Mouse (Mus musculus): ENCODE measurements around the gene Hcst. TPM values are rescaled to one million over a fixed set of nuclear protein-coding genes. Genes with fewer than 3 reads are reported as not detected.

The Hcst gene
- polyA plus RNA-seq, 1 experiment from 2014 or later, result 0.58 TPM

DNA sequence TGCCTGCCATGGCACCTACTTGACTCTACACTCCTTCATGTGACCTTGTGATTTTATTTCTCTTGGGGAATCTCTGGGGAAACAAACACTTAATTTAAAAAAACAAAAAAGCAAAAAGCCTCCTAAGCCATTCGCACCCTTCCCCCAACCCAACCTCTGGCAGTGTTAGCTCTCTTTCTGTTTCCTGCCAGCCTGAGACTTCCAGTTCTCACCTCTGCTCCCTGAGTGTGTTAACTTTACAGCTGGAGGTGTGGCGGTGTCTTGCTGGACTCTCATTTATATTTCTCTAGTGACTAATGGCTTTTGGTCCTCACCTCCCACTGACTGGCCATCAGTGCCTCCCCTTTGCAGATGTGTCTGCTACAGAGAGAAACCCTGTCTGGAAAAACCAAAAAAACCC is 9.9 kb downstream of the Hcst start:
- no peak overlapping the region for H3K4me2 ChIP-seq (ENCODE audit: low read length)
- ATAC-seq (ENCODE audit: low FRiP score, low TSS enrichment) (no peak), DNase-seq (no peak)
- no peaks in the 10 kb centered on the region for H3K36me3 ChIP-seq (ENCODE audit: control insufficient read depth, insufficient read depth, low read length)
- H3K4me1 ChIP-seq (ENCODE audit: control insufficient read depth, insufficient read depth, low read length), result no peaks in the 10 kb centered on the region
- no peak overlapping the region for H3K4me3 ChIP-seq (replicated peaks; ENCODE audit: low read depth, low read length)
- 90% methylated on average over 2 of the region's 2 CpGs for WGBS
- H3K9me3 ChIP-seq (ENCODE audit: control insufficient read depth, low read length), result no peaks in the 10 kb centered on the region
- H3K27me3 ChIP-seq (ENCODE audit: control insufficient read depth, insufficient read depth, low read length), result no peaks in the 10 kb centered on the region
- no peak overlapping the region for H3K9ac ChIP-seq (replicated peaks; ENCODE audit: low read length)
- no peak overlapping the region for H3K27ac ChIP-seq (replicated peaks; ENCODE audit: low read depth, low read length)

DNA sequence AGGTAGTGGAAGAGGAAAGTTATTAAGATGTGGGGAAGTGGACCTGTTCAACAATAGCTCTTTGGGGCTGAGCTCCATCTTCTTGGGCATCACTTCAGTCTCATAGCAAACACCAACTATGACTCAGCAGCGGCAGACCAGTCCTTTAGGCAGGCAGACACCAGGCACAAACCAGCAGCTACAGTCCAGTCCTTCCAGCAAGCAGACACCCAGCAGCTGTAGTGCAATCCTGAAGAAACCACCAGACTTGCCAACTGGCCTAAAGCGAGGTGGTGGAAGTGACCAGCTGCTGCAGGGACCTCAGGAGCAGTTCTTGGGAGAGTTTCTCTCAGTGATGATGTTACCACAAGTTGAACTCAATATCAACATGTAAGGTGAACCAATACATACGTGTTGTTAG is 11.0 kb downstream of the Hcst start:
- no peaks in the 10 kb centered on the region for H3K27me3 ChIP-seq (ENCODE audit: control insufficient read depth, insufficient read depth, low read length)
- no peaks in the 10 kb centered on the region for H3K9me3 ChIP-seq (ENCODE audit: control insufficient read depth, low read length)
- H3K4me1 ChIP-seq (ENCODE audit: control insufficient read depth, insufficient read depth, low read length), result no peaks in the 10 kb centered on the region
- no peaks in the 10 kb centered on the region for H3K36me3 ChIP-seq (ENCODE audit: control insufficient read depth, insufficient read depth, low read length)
- DNase-seq, result no peak
- no peak overlapping the region for H3K9ac ChIP-seq (replicated peaks; ENCODE audit: low read length)
- no peak overlapping the region for H3K4me2 ChIP-seq (ENCODE audit: low read length)
- no peak overlapping the region for H3K4me3 ChIP-seq (replicated peaks; ENCODE audit: low read depth, low read length)
- no peak for ATAC-seq (ENCODE audit: low FRiP score, low TSS enrichment)
- 86% methylated on average over 3 of the region's 3 CpGs for WGBS
- no peak overlapping the region for H3K27ac ChIP-seq (replicated peaks; ENCODE audit: low read depth, low read length)

DNA sequence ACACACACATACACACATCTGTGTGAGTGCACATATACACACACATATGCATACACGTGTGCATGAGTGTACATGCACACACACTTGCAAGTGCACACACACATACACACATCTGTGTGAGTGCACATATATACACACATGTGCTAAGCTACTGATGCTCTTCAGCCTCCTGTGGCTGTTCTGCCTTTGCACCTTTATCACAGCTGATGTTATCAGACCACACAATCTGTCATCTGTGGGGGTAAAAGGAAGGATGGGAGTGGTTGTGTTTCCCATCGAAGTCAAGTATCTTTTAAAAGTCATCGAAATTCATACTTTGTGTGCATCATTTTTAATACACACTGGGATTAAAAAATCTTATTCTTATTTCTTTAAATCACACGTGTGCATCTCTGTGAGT is 17.3 kb downstream of the Hcst start:
- no peak overlapping the region for H3K4me3 ChIP-seq (replicated peaks; ENCODE audit: low read depth, low read length)
- H3K36me3 ChIP-seq (ENCODE audit: control insufficient read depth, insufficient read depth, low read length), result no peaks in the 10 kb centered on the region
- H3K9ac ChIP-seq (replicated peaks; ENCODE audit: low read length), result no peak overlapping the region
- DNase-seq, result no peak
- H3K9me3 ChIP-seq (ENCODE audit: control insufficient read depth, low read length), result no peaks in the 10 kb centered on the region
- 0 out of 2 replicates have a peak, but pooled peaks cover 3% of the 10 kb centered on the region for H3K4me1 ChIP-seq (ENCODE audit: control insufficient read depth, insufficient read depth, low read length)
- no peak overlapping the region for H3K27ac ChIP-seq (replicated peaks; ENCODE audit: low read depth, low read length)
- no peak overlapping the region for H3K4me2 ChIP-seq (ENCODE audit: low read length)
- 69% methylated on average over 4 of the region's 4 CpGs for WGBS
- ATAC-seq (ENCODE audit: low FRiP score, low TSS enrichment), result no peak
- H3K27me3 ChIP-seq (ENCODE audit: control insufficient read depth, insufficient read depth, low read length), result no peaks in the 10 kb centered on the region

DNA sequence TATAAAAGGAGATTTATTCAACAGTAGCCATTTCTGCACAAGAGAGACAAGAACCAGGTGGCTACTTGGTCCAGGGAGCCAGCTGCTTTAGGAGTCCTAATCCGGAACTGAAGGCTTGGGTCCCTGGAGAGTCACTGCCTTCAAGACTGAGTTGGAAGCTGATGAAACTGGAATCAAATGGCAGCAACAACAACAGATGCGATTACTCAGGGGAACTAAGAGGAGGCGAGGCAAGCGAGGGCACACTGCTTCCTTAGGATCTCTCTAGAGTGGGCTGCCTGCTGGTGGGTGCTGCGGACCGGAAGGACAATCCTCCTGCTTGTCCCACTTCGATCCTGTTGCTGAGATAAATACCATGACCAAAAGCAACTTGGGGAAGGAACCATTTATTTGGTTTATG is 20.0 kb downstream of the Hcst start:
- no peaks in the 10 kb centered on the region for H3K36me3 ChIP-seq (ENCODE audit: control insufficient read depth, insufficient read depth, low read length)
- ATAC-seq (ENCODE audit: low FRiP score, low TSS enrichment), result no peak
- DNase-seq, result peak; percentile 32
- H3K9me3 ChIP-seq (ENCODE audit: control insufficient read depth, low read length), result no peaks in the 10 kb centered on the region
- H3K27me3 ChIP-seq (ENCODE audit: control insufficient read depth, insufficient read depth, low read length), result no peaks in the 10 kb centered on the region
- H3K4me3 ChIP-seq (replicated peaks; ENCODE audit: low read depth, low read length), result no peak overlapping the region
- H3K4me1 ChIP-seq (ENCODE audit: control insufficient read depth, insufficient read depth, low read length), result 0 out of 2 replicates have a peak, but pooled peaks cover 3% of the 10 kb centered on the region
- H3K4me2 ChIP-seq (ENCODE audit: low read length), result no peak overlapping the region
- no peak overlapping the region for H3K27ac ChIP-seq (replicated peaks; ENCODE audit: low read depth, low read length)
- no peak overlapping the region for H3K9ac ChIP-seq (replicated peaks; ENCODE audit: low read length)
- WGBS, result 49% methylated on average over 7 of the region's 7 CpGs

DNA sequence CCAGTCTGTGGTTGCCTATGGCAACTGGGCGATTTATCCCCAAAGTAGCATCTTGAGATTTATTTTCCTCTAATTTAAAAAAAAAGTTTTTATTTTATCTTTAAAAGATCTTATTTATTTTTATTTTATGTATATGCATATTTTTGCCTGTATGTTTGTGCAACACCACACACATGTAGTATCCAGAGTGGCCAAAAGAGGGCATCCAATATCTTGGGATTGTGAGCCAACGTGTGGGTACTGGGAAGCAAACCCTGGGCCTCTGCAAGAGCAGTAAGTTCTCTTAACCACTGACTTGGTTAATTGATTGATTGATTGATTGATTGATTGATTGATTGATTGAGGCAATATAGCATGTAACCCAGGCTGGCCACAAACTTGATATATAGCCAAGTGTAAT is 24.8 kb downstream of the Hcst start:
- WGBS, result 47% methylated on average over 2 of the region's 2 CpGs
- Histone ChIP-seq H3K27me3 (ENCODE audit: control insufficient read depth, insufficient read depth, low read length) (no peaks in the 10 kb centered on the region), H3K9ac (replicated peaks; ENCODE audit: low read length) (no peak overlapping the region; the same call in 1 of the 2 replicates), H3K27ac (replicated peaks; ENCODE audit: low read depth, low read length) (no peak overlapping the region), H3K4me3 (replicated peaks; ENCODE audit: low read depth, low read length) (no peak overlapping the region), H3K4me1 (ENCODE audit: control insufficient read depth, insufficient read depth, low read length) (0 out of 2 replicates have a peak, but pooled peaks cover 3% of the 10 kb centered on the region), H3K9me3 (ENCODE audit: control insufficient read depth, low read length) (no peaks in the 10 kb centered on the region), H3K4me2 (ENCODE audit: low read length) (no peak overlapping the region), H3K36me3 (ENCODE audit: control insufficient read depth, insufficient read depth, low read length) (no peaks in the 10 kb centered on the region)
- ATAC-seq (ENCODE audit: low FRiP score, low TSS enrichment) (no peak), DNase-seq (peak; percentile 15)

DNA sequence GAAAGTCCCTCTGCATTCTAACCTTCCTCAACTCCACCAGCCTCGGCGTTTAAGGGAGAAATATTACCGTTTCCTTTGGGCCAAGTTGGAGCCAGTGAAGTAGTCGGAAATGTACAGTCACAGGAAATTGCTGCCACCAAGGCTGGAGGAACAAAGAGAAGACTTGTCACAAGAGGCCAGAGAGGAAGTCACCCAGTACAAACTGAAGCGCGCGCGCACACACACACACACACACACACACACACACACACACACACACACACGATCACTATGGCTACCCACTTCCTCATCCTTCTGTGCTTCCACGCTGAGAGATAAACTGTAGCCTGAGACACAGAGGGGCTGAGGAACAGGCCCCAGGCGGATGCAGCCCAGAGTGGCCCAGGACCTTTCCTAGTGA is 25.3 kb downstream of the Hcst start:
- no peaks in the 10 kb centered on the region for H3K4me1 ChIP-seq (ENCODE audit: control insufficient read depth, insufficient read depth, low read length)
- no peak overlapping the region for H3K4me3 ChIP-seq (replicated peaks; ENCODE audit: low read depth, low read length)
- no peak overlapping the region for H3K27ac ChIP-seq (replicated peaks; ENCODE audit: low read depth, low read length)
- 66% methylated on average over 11 of the region's 11 CpGs for WGBS
- no peaks in the 10 kb centered on the region for H3K9me3 ChIP-seq (ENCODE audit: control insufficient read depth, low read length)
- DNase-seq, result no peak
- H3K27me3 ChIP-seq (ENCODE audit: control insufficient read depth, insufficient read depth, low read length), result no peaks in the 10 kb centered on the region
- H3K4me2 ChIP-seq (ENCODE audit: low read length), result no peak overlapping the region
- H3K36me3 ChIP-seq (ENCODE audit: control insufficient read depth, insufficient read depth, low read length), result no peaks in the 10 kb centered on the region
- no peak for ATAC-seq (ENCODE audit: low FRiP score, low TSS enrichment)
- no peak overlapping the region; the same call in 1 of the 2 replicates for H3K9ac ChIP-seq (replicated peaks; ENCODE audit: low read length)

DNA sequence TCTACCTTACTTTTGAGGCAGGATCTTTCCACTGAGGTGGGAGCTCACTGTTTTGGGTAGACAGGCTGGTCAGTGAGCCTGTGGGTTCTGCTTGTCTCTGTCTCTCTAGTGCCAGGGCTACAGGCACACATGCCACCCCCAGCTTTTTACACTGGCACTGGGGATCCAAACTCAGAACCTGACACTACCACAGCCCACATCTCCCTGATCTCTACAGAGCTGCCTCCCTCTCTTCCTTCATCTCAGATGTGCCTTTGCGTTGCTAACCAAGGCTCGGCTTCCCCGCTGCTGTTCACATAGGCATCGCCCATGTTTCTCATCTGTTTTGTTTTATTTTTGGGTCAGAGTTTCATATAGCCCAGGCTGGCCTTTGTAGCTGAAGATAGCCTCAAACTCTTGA is 26.0 kb downstream of the Hcst start:
- H3K9ac ChIP-seq (replicated peaks; ENCODE audit: low read length), result no peak overlapping the region
- WGBS, result 90% methylated on average over 4 of the region's 4 CpGs
- no peaks in the 10 kb centered on the region for H3K9me3 ChIP-seq (ENCODE audit: control insufficient read depth, low read length)
- no peak overlapping the region for H3K27ac ChIP-seq (replicated peaks; ENCODE audit: low read depth, low read length)
- no peaks in the 10 kb centered on the region for H3K27me3 ChIP-seq (ENCODE audit: control insufficient read depth, insufficient read depth, low read length)
- DNase-seq, result no peak
- no peaks in the 10 kb centered on the region for H3K36me3 ChIP-seq (ENCODE audit: control insufficient read depth, insufficient read depth, low read length)
- H3K4me3 ChIP-seq (replicated peaks; ENCODE audit: low read depth, low read length), result no peak overlapping the region
- no peaks in the 10 kb centered on the region for H3K4me1 ChIP-seq (ENCODE audit: control insufficient read depth, insufficient read depth, low read length)
- ATAC-seq (ENCODE audit: low FRiP score, low TSS enrichment), result no peak
- H3K4me2 ChIP-seq (ENCODE audit: low read length), result no peak overlapping the region

DNA sequence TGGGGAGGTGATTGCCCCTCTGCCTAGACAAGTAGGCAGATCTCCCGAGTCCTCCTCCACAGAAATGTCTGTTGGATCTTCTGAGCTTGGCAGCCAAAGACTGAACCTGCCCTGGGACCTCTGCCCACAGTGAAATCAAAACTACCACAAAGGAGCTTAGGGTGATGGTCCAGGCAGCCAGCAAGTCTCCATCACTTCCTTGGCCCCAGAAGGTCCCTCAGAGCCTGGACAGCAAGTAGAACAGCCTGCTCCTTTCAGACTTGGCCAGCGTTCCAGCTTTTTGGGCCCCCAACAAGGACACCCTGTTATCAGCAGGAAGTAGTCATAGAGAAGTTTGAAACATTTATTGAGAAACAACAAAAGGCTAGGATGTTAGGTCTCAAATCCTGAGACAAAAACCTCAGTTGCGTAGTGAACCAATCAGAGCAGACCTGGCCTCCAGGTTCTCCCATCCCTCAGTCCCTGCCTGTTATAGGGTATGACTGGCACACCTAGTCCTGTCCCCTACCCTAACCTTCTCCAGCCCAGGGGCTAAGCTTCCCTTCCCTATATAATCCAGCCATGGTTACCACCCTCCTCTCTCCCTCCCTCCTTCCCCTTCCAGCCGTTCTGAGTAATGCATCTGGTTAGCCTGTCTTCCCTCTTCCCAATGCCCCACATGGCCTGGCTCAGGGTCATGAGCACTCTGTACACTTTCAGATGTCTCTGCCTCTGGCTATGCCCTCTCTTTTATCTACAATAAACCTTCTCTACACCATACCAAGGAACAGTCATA is 26.7 kb downstream of the Hcst start:
- H3K9ac ChIP-seq (replicated peaks; ENCODE audit: low read length), result no peak overlapping the region
- no peak for ATAC-seq (ENCODE audit: low FRiP score, low TSS enrichment)
- 79% methylated on average over 4 of the region's 4 CpGs for WGBS

DNA sequence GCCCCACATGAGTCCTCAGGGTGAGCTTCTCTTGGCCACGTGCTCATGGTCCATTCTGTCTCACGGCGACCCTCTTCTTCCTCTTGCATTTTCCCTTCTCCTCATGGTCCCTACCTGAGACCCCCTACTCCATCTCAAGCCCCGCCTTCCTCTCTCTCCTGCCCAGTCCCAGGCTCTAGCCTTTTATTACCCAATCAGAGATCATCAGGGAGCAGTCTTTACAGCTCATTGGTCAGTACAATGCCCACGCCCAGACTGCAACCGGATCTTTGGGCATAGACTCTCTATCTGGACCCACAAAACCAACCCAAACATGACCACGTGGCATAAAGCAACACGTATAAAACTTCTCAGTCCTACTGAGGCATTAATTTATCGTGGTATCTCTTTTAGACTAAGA is 35.5 kb downstream of the Hcst start:
- H3K36me3 ChIP-seq (ENCODE audit: control insufficient read depth, insufficient read depth, low read length), result no peaks in the 10 kb centered on the region
- H3K4me2 ChIP-seq (ENCODE audit: low read length), result no peak overlapping the region
- WGBS, result 86% methylated on average over 9 of the region's 9 CpGs
- no peaks in the 10 kb centered on the region for H3K4me1 ChIP-seq (ENCODE audit: control insufficient read depth, insufficient read depth, low read length)
- H3K27ac ChIP-seq (replicated peaks; ENCODE audit: low read depth, low read length), result no peak overlapping the region
- no peak overlapping the region for H3K9ac ChIP-seq (replicated peaks; ENCODE audit: low read length)
- no peaks in the 10 kb centered on the region for H3K27me3 ChIP-seq (ENCODE audit: control insufficient read depth, insufficient read depth, low read length)
- H3K9me3 ChIP-seq (ENCODE audit: control insufficient read depth, low read length), result no peaks in the 10 kb centered on the region
- DNase-seq (no peak), ATAC-seq (ENCODE audit: low FRiP score, low TSS enrichment) (no peak)
- H3K4me3 ChIP-seq (replicated peaks; ENCODE audit: low read depth, low read length), result no peak overlapping the region

More for the DNA sequence above, 26.7 kb downstream of the Hcst start:
- H3K4me2 ChIP-seq (ENCODE audit: low read length), result no peak overlapping the region
- H3K27me3 ChIP-seq (ENCODE audit: control insufficient read depth, insufficient read depth, low read length), result no peaks in the 10 kb centered on the region
- no peaks in the 10 kb centered on the region for H3K4me1 ChIP-seq (ENCODE audit: control insufficient read depth, insufficient read depth, low read length)
- H3K4me3 ChIP-seq (replicated peaks; ENCODE audit: low read depth, low read length), result no peak overlapping the region
- no peak for DNase-seq
- H3K36me3 ChIP-seq (ENCODE audit: control insufficient read depth, insufficient read depth, low read length), result no peaks in the 10 kb centered on the region
- no peaks in the 10 kb centered on the region for H3K9me3 ChIP-seq (ENCODE audit: control insufficient read depth, low read length)
- H3K27ac ChIP-seq (replicated peaks; ENCODE audit: low read depth, low read length), result no peak overlapping the region
